Mouse (Mus musculus): ENCODE measurements around the gene Cyp26c1.
A peak's percentile ranks its signal among the peaks of the same experiment; 100 is the strongest.

The Cyp26c1 gene

DNA sequence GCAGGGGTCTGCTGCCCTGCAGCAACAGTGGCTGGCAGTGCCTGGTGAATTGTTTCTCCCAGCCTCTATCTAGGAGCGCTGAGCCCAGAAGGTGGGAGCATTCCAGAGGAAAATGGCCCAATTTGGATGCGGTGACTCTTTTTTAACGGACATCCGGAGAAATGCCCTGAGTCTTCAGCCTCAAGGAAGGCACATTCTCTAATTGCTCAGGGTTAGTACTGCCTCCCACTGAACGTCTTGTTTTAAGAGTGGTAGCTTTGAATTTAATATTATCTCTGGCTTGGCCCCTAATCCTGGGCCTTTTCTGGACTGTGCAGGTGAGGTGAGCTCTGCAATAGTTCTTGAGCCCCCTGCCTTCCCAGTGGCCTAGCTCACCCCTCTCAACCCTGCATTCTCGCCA is at the start of gene Cyp26c1:
Cyp26c1 (plus strand) TSS at position 301 of the 400 bp plus-strand sequence.
- no peak for DNase-seq (ENCODE audit: low spot score in 2 of 2)

GRCm38 (mm10) chr19:37647994-37648393 is 37.4 kb upstream of the Cyp26c1 start:
- DNase-seq (ENCODE audit: low spot score in 2 of 2), result no peak

DNA sequence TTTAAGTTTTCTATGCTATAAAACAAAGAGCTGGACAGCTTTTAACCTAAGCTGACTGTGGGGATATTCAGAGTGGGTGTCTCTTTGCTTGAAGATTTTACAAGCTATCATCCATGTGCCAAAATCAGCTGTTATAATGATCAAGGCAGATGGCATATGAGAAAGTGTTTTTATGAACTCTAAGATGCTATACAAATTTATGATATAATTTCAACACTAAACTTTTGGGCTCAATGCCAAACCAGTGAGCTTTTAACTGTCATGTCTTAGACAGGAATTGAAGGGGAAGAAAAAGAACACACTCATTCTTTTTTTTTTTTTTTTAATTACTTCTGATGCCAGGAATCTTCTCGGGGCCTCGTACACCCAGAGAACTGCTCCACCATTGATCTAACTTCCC is 34.9 kb upstream of the Cyp26c1 start:
- peak in 1 of 2 experiments; percentile 15 for DNase-seq (ENCODE audit: low spot score in 2 of 2)

GRCm38 (mm10) chr19:37654012-37654411 is 31.4 kb upstream of the Cyp26c1 start:
- DNase-seq (ENCODE audit: low spot score in 2 of 2), result no peak

GRCm38 (mm10) chr19:37656441-37656840 is 28.9 kb upstream of the Cyp26c1 start:
- DNase-seq (ENCODE audit: low spot score in 2 of 2), result no peak

DNA sequence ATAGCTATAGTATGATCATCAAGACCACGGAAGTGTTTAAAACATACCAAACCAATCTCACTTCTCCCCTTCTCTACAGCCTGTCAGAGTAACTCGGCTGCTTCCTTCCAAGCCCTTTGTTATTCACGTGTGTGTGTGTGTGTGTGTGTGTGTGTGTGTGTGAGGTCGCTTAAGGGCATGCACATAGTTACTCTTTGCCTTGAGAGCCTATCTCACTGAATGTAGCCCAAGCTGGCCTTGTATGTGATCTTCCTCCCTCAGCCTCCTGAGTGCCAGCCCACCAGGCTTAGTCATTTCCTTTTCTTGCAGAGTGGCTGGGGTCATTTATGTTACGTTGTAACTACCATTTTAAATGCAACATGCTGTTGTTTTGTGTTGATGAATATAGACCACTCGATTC is 20.1 kb upstream of the Cyp26c1 start:
- no peak for DNase-seq (ENCODE audit: low spot score in 2 of 2)

DNA sequence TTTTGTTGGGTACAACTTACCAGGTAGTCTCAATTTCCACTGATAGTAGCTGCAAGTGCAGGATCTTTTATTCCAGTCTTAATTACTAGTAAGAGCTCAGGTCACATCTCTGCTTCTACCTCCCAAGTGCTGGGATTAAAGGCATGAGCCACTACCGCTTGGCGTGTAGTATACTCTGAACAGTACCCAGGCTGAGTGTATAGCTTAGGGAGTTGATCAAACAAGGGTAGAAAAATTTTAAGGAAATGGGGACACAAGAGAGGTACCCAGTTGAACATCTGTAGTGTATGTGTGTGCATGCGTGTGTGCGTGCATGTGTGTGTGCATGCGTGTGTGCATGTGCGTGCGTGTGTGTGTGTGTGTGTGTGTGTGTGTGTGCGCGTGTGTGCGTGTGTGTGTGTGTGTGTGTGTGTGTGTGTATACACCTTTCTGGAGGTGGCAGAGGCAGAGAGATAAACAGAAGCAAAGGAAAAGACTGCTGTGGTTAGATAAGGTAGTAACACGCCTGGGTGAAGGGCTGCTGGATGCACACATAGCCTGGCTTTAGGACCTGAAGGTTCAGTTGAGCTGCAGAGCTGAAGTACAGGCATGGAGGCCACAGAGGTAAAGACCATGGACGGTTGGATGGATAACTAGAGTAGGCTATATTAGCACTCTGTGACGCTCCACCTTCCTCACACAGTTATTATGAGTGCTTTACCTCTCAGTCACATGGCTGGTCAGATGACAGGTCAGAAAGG is 17.4 kb upstream of the Cyp26c1 start:
- DNase-seq (ENCODE audit: low spot score in 2 of 2), result no peak

DNA sequence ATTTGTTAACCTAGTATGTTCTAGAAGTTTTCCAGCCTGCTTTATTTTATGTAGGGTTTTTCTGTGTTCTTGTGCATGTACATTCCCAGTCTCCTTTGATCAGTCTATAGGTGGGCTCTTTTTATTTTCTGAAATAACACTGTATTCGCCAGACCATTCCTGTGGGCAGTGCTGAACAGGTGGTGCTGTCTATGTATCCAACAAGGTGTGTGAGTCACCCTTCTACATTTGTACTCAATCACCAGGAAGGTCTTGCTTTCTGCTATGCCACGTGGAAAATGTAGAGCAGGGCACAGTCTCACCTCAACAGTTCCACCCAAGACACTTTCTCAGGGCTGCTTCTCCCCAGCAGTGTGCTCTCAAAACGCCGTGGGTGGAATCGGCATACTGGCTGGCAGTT is 16.7 kb upstream of the Cyp26c1 start:
- DNase-seq (ENCODE audit: low spot score in 2 of 2), result no peak

- no peak for DNase-seq (ENCODE audit: low spot score in 2 of 2)
Observed at GRCm38 (mm10) chr19:37669486-37669885, 15.9 kb upstream of the Cyp26c1 start.

DNA sequence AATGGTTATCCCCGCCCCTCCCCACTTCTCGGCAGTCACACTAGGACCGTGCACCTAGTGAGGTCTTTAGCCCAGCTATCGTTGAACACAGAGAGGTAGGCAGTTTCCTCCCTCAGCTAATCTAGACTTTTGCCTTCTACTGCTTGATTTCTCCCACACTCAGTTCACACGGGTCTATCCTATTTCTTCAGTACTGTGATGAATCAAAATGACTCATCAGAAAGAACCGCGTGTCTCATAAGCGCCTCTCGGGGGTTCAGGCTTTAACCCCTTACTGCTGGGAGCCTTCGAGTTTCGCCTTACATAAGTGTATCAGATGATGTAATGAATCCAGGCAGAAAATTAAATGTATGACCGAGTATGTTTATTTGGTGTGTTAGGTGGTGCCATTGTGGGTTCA is 12.0 kb upstream of the Cyp26c1 start:
- DNase-seq (ENCODE audit: low spot score in 2 of 2), result no peak

DNA sequence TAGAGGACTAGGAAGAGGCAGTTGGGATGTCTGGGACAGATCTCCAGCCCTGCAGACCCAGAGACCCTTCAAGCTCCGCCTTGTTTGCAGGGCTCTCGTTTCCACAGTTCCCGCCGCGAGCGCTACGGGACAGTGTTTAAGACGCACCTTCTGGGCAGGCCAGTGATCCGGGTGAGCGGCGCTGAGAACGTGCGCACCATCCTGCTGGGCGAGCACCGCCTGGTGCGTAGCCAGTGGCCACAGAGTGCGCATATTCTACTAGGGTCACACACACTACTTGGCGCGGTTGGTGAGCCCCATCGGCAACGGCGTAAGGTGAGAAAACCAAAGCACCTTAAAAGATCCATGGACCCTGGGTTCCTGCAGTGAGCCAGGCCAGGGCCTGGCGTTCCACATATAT is 966 bp downstream of the Cyp26c1 start:
- DNase-seq (ENCODE audit: low spot score in 2 of 2), result no peak

DNA sequence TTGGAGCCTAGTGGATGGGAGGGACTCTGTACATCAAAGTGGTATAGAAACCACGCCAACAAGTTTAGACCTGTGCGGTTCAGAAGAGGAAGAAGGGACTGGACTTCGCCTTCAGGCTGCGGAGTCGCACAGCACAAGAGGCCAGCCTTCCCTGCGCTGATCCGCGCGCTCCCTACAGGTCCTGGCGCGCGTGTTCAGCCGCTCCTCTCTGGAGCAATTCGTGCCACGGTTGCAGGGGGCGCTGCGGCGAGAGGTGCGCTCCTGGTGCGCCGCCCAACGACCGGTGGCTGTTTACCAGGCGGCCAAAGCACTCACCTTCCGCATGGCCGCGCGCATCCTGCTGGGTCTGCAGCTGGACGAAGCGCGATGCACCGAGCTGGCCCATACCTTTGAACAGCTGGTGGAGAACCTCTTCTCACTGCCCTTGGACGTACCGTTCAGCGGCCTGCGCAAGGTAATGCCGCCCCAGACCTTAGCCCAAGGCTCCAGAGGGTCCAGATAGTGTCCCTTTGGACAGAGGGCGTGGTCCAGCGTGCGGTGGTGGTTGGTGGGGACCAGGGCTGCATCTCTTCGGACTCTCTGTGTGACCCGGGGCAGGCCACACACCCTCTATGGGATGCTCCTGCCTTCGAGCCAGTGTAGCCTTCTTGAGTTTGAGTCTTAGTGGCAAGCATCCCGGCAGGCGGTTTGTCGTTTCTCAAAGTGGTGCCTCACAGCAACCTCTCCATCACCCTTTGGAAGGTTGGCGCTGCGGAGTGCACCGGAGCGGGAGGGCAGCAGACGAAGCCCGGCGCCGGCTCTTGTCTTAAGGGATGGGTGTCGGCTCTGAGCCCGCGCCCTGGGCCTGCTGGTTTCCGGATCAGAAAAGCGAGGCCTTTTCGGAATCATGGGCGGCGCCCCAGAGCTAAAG is 1.8 kb downstream of the Cyp26c1 start:
- DNase-seq (ENCODE audit: low spot score in 2 of 2), result no peak

DNA sequence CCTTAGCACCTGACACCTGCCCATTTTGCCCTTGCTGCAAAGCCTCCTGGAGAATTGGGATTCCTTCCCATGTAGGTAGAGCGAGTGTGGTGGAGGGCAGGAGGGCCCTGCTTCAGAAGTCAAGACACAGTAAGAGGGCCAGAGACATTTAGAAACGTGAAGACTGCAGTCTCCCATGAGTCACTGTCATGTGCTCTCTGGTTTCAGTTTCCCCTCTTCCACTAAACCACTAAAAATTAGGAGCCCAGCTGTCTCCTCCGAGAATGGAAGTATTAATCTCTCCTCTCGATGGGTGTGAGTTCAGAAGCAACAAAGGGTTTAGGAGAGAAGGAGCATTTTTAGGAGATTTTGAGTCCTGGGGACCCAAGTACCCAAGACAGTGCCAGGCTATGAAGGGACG is 4.1 kb downstream of the Cyp26c1 start:
- DNase-seq (ENCODE audit: low spot score in 2 of 2), result no peak

- DNase-seq (ENCODE audit: low spot score in 2 of 2), result no peak
Observed at GRCm38 (mm10) chr19:37690716-37691115, 5.3 kb downstream of the Cyp26c1 start.

DNA sequence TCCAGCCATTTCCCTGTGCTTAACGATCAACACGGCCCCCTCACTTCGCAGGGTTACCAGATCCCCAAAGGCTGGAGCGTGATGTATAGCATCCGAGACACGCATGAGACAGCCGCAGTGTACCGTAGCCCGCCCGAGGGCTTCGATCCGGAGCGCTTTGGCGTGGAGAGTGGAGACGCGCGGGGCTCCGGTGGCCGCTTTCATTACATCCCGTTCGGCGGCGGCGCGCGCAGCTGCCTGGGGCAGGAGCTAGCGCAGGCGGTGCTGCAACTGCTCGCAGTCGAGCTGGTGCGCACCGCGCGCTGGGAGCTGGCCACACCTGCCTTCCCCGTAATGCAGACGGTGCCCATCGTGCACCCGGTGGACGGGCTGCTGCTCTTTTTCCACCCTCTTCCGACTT is 7.5 kb downstream of the Cyp26c1 start:
- DNase-seq (ENCODE audit: low spot score in 2 of 2), result peak; percentile 48 to 55

DNA sequence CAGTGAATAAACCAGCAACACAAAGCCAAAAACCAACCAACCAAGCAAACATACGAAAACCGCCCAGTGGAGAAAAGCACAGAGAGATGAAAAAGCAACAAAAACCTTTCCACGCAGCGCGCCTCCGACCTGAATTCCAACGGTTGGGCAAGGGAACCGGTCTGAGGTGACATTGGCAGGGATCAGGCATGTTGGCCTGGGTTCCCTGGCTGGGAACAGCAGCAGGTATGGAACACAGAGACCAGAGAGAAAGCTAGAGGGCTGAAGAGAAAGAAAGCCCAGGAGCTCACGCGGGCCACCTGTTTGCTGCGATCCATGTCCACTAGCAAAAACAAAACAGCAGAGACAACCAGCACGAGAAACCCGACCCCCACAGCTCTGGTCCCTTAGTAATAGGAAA is 9.8 kb downstream of the Cyp26c1 start:
- DNase-seq (ENCODE audit: low spot score in 2 of 2), result no peak

- DNase-seq (ENCODE audit: low spot score in 2 of 2), result no peak
Observed at GRCm38 (mm10) chr19:37695762-37696602, 10.6 kb downstream of the Cyp26c1 start.

DNA sequence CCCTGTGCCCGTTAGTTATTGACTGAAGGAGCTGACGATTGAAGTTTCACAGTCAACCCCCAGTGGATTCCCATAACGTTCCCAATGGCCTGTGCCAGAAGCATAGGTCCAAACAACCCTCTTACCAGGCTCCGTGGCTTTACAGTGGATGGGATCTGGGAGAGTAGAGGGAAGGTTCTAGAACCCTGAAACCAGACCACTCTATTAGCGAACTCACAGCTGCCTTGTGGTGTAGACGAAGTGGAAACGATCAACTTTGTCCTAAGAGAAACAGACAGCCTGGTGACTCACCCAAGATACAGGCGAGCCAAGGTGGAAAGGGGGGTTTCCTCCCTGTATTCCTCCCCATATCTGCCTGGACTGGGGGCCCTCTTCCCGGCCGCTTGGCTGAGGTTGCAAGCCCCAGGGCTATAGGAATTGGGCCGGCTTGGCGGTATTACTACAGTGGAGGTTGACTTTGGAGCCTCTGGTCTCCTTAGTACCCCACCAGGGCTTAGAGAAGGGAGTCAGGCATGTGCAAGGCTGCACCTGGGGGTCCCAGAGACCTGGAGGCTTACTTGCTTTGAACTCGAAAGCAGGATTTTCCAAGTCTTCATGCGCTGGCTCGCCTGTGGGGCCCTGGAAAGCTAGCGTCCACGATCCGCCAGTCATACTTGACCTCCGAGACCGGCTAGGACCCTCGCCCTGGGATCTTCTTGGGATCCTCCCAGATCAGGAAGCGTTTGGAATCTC is 11.4 kb downstream of the Cyp26c1 start:
- no peak for DNase-seq (ENCODE audit: low spot score in 2 of 2)

- DNase-seq (ENCODE audit: low spot score in 2 of 2), result no peak
Observed at GRCm38 (mm10) chr19:37697335-37697636, 11.9 kb downstream of the Cyp26c1 start.

- no peak for DNase-seq (ENCODE audit: low spot score in 2 of 2)
Observed at GRCm38 (mm10) chr19:37697651-37698272, 12.4 kb downstream of the Cyp26c1 start, which contains the start of gene Cyp26a1. TSS of gene Cyp26a1 (plus strand) at chr19:37697798.
